ENCODE assay signal across 1 mouse cellular context in the genomic region with DNA sequence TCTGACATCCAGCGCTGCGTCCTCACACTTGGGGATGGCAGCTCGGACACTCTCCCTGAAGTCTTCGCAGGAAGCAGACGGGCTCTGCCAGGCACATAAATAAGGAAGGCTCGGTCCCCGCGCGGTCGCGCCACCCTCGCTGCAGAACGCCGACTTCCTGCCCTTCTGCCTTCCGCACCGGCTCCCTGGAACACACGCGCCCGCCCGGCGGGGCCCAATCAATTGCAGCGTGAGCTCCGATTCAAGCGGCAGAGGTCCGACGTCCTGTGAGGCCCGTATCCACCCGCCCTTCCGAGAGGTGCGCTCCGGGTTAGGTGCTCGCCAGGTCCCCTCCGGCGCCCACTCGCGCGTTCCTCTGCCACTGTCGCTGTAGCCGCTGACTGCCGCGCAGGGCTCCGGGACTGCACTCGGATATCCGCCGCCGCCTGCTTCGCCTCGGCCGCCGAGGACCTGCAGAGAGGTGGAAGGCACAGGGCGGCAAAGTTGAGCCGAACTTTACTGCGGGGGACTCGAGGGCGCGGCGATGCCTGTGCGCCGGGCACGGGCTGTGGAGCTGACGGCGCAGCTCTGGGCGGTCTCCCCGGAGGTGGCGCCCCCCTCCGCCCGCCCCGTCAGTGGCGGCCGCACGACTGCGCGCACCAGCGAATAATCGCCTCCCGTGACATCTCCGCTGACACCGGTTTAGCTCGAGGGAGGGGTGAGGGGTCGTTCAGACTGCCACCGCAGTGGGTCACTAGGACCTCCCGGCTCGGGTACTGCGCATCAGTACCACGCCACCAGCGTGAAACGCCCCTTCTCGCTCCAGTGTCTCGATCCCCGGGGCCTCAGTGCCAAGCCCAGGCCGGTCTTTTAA.
TF ChIP-seq lines count a peak whose summit lies in the region.

No protein-coding gene starts in this region.

TF ChIP-seq in CH12.LX, 34 proteins besides CTCF, POLR2A, EP300 and RAD21 (continued from another document):
- TF ChIP-seq USF1 (IDR thresholded peaks at IDR 0.05; ENCODE audit: low read depth, low read length) (no peak), ZC3H11A (IDR thresholded peaks at IDR 0.05; ENCODE audit: low read depth, low read length) (no peak), MAFK (IDR thresholded peaks at IDR 0.05; ENCODE audit: insufficient replicate concordance, low read length) (no peak), E2F4 (IDR thresholded peaks at IDR 0.05; ENCODE audit: insufficient replicate concordance, low read depth, low read length) (no peak)
